Comparison of ENCODE assay signal across 20 mouse cellular contexts in genomic region chr9:34349997-34350396, GRCm38 (mm10).
A peak's percentile ranks its signal among the peaks of the same experiment; 100 is the strongest.
DNase-seq lines count a peak whose midpoint lies in the region; ATAC-seq and TF ChIP-seq lines count a peak whose summit lies in the region.
"Had no signal": no experiment of that assay in that cellular context is flagged by ENCODE, and none has a peak within 500 bp of the region (broad histone marks: within the 10 kb centered on the region; RNA-seq: fewer than 3 reads in every experiment).

No protein-coding gene starts in this region.

- H3K4me3 ChIP-seq in lung, embryonic 15.5 days: no peak overlapping the region
- no peak overlapping the region for H3K4me3 ChIP-seq in myocyte
- H3K4me3 ChIP-seq in gastrocnemius, adult 2 months: no peak overlapping the region
- H3K4me3 ChIP-seq: embryonic facial prominence, embryonic 10.5 days; heart, embryonic 15.5 days; limb, embryonic 15.5 days; stomach, embryonic 15.5 days had no signal

- H3K36me3 ChIP-seq in lung, embryonic 15.5 days: no peaks in the 10 kb centered on the region
- H3K36me3 ChIP-seq in myocyte (ENCODE audit: control insufficient read depth, insufficient read depth): no peaks in the 10 kb centered on the region
- H3K36me3 ChIP-seq: embryonic facial prominence, embryonic 10.5 days; heart, embryonic 15.5 days; limb, embryonic 15.5 days; stomach, embryonic 15.5 days had no signal

- no peaks in the 10 kb centered on the region for H3K27me3 ChIP-seq in lung, embryonic 15.5 days
- no peaks in the 10 kb centered on the region for H3K27me3 ChIP-seq in myocyte (ENCODE audit: control insufficient read depth, insufficient read depth, insufficient read length)
- H3K27me3 ChIP-seq: limb, embryonic 15.5 days; megakaryocyte, embryonic 14.5 days; stomach, embryonic 15.5 days had no signal

- no peaks in the 10 kb centered on the region for H3K9me3 ChIP-seq in lung, embryonic 15.5 days
- H3K9me3 ChIP-seq: embryonic facial prominence, embryonic 10.5 days; heart, embryonic 15.5 days; limb, embryonic 15.5 days; stomach, embryonic 15.5 days had no signal

- 47% methylated on average over 3 of the region's 3 CpGs for WGBS in lung, embryonic 15.5 days

- intact Hi-C loops in gastrocnemius, adult 2 months (cut with DNase I): no loop called here

- no peaks in the 10 kb centered on the region for H3K4me1 ChIP-seq in lung, embryonic 15.5 days
- H3K4me1 ChIP-seq: heart, embryonic 15.5 days; limb, embryonic 15.5 days; megakaryocyte, embryonic 14.5 days; stomach, embryonic 15.5 days had no signal

- H3K79me2 ChIP-seq in myocyte (ENCODE audit: control insufficient read depth, insufficient read depth): no peaks in the 10 kb centered on the region

- DNase-seq in kidney, postnatal 14 days: peak; percentile 20
- no peak for DNase-seq in kidney, adult 18-20 months
- peak; percentile 36 for DNase-seq in NIH3T3 (ENCODE audit: low read depth)
- DNase-seq in gastrocnemius, adult 2 months: no peak
- no peak for DNase-seq in urinary bladder, postnatal 25 days (ENCODE audit: low spot score)
- DNase-seq: adrenal gland, postnatal 36 days; cerebellum, adult 9-10 months; gastrocnemius, postnatal 14 days; midbrain, embryonic 14.5 days; right cerebral cortex, postnatal 25 days; thymus, adult 18-20 months had no signal

- 0 out of 2 replicates have a peak, but pooled peaks have one; percentile 52 for ATAC-seq in lung, embryonic 15.5 days (ENCODE audit: borderline replicate concordance, extremely low read depth, low FRiP score, low TSS enrichment)
- ATAC-seq: forebrain, embryonic 14.5 days had no signal

- no peak overlapping the region for H3K27ac ChIP-seq in lung, embryonic 15.5 days
- H3K27ac ChIP-seq in gastrocnemius, adult 2 months: no peak overlapping the region
- H3K27ac ChIP-seq: embryonic facial prominence, embryonic 10.5 days; heart, embryonic 15.5 days; kidney, postnatal 0 days; limb, embryonic 15.5 days; stomach, embryonic 15.5 days had no signal

- TF ChIP-seq POLR2A in myocyte (IDR thresholded peaks at IDR 0.05; ENCODE audit: insufficient read length, low read depth): no peak

- no peak for TF ChIP-seq CTCF in gastrocnemius, adult 2 months (IDR thresholded peaks at IDR 0.05)

- H3ac ChIP-seq in myocyte (ENCODE audit: control insufficient read depth, insufficient read length): no peak overlapping the region

- no peak overlapping the region for H3K9ac ChIP-seq in lung, embryonic 15.5 days
- H3K9ac ChIP-seq: heart, embryonic 15.5 days; limb, embryonic 15.5 days; stomach, embryonic 15.5 days had no signal

- no peak overlapping the region for H3K4me2 ChIP-seq in lung, embryonic 15.5 days
- no peak overlapping the region for H3K4me2 ChIP-seq in myocyte (ENCODE audit: low read depth)
- H3K4me2 ChIP-seq: heart, embryonic 15.5 days; limb, embryonic 15.5 days; stomach, embryonic 15.5 days had no signal

TF ChIP-seq in myocyte, 11 proteins besides CTCF, POLR2A, EP300 and RAD21:
- TF ChIP-seq CEBPB (IDR thresholded peaks at IDR 0.05; ENCODE audit: insufficient read depth, poor library complexity, severe bottlenecking) (peak; percentile 97), MYOD1 (IDR thresholded peaks at IDR 0.05; ENCODE audit: control insufficient read depth in 1 of 3, insufficient read length in 2 of 3, low read depth in 2 of 3) (no peak)

Comparison
In these comparisons a context has a peak if more than half of its experiments do, and no peak if none do; other contexts are left out.
1. DNase-seq: peak in kidney, postnatal 14 days (single experiment) and NIH3T3 (single experiment); none in kidney, adult 18-20 months (single experiment), gastrocnemius, adult 2 months (single experiment) and urinary bladder, postnatal 25 days (single experiment).